Mouse (Mus musculus) ES-Bruce4 (cell line): ENCODE results near the gene Eid1. TPM values are rescaled to one million over a fixed set of nuclear protein-coding genes. Genes with fewer than 3 reads are reported as not detected.
A peak's percentile ranks its signal among the peaks of the same experiment; 100 is the strongest.

ENCODE experiments used
- H3K27ac ChIP-seq: 2 replicates; pipeline ENCODE4 v1.5.1; 2012; ENCODE audit warnings: low read length, inconsistent platforms; ENCODE audit not compliant: insufficient read depth
- H3K27me3 ChIP-seq: 2 replicates; pipeline ENCODE4 v1.6.1; 2012; ENCODE audit warnings: mild to moderate bottlenecking, low read length, inconsistent platforms; ENCODE audit not compliant: control insufficient read depth, poor library complexity, insufficient read depth, severe bottlenecking
- H3K36me3 ChIP-seq: 2 replicates; pipeline ENCODE4 v1.6.1; 2012; ENCODE audit warnings: inconsistent platforms, mild to moderate bottlenecking, low read length, moderate library complexity; ENCODE audit not compliant: control insufficient read depth, poor library complexity, insufficient read depth, severe bottlenecking
- H3K4me1 ChIP-seq: one replicate; pipeline ENCODE4 v1.8.1; 2011; ENCODE audit warnings: low read length; ENCODE audit not compliant: control insufficient read depth, insufficient read depth
- H3K4me3 ChIP-seq: 2 replicates; pipeline ENCODE4 v1.5.1; 2011; ENCODE audit warnings: low read depth, mild to moderate bottlenecking, low read length
- H3K9ac ChIP-seq: 2 replicates; pipeline ENCODE4 v1.6.1; 2012; ENCODE audit warnings: low read depth, mild to moderate bottlenecking, inconsistent platforms; ENCODE audit not compliant: poor library complexity, severe bottlenecking
- H3K9me3 ChIP-seq: replicated peaks from 2 replicates; pipeline ENCODE4 v1.6.1; 2012; ENCODE audit warnings: mild to moderate bottlenecking, low read length, inconsistent platforms; ENCODE audit not compliant: control insufficient read depth, poor library complexity, insufficient read depth, severe bottlenecking
- CTCF ChIP-seq: IDR thresholded peaks from one replicate; pipeline ENCODE4 v1.8.1; 2011; ENCODE audit warnings: low read depth, low read length
- EP300 ChIP-seq: IDR thresholded peaks from 2 replicates; pipeline ENCODE4 v1.6.1; 2011; ENCODE audit warnings: low read depth, low read length; ENCODE audit not compliant: insufficient read depth
- POLR2A ChIP-seq: IDR thresholded peaks from one replicate; pipeline ENCODE4 v1.8.1; 2011; ENCODE audit warnings: low read length; ENCODE audit not compliant: insufficient read depth
- polyA plus RNA-seq: library from polyadenylated mRNA; stranded (reverse); fragments of >200 nt; gene quantifications from 2 replicates; pipeline ENCODE4 v1.2.4, GENCODE M21; 2011; ENCODE audit warnings: low read depth; ENCODE audit not compliant: missing spikeins, insufficient read depth, insufficient read length

The Eid1 gene
- polyA plus RNA-seq, 1 experiment: 15.2 TPM

GRCm38 (mm10) chr2:125706510-125706921, 33.6 kb downstream of the Eid1 start:
- Histone ChIP-seq H3K4me1 (peaks cover 1% of the 10 kb centered on the region), H3K9me3 (no peaks in the 10 kb centered on the region), H3K4me3 (no peak overlapping the region), H3K27me3 (no peaks in the 10 kb centered on the region), H3K9ac (no peak overlapping the region), H3K36me3 (no peaks in the 10 kb centered on the region), H3K27ac (no peak overlapping the region)
- TF ChIP-seq EP300 (no peak), CTCF (no peak), POLR2A (no peak)

DNA sequence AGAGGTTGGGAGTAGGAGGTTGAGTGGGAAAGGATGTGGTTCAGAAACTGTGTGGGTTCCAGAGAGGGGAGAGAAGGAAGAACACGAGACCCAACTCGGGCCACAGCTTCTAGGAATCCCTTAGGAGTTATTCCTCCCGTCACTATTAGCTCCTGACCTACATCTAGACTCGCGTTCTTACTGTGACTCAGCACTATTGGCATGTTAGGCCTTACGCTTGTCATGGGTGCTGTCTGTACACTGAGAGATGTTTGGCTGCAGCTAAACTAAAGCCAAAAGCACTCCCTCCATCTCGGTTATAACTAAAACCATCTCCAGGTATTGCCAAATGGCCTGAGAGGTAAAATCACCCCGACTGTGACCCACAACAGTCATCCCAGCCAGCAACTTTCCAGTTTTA, 43.7 kb downstream of the Eid1 start:
- Histone ChIP-seq H3K4me1 (no peaks in the 10 kb centered on the region), H3K27ac (no peak overlapping the region), H3K27me3 (peaks cover 2% of the 10 kb centered on the region), H3K36me3 (no peaks in the 10 kb centered on the region), H3K9ac (no peak overlapping the region), H3K9me3 (no peaks in the 10 kb centered on the region), H3K4me3 (no peak overlapping the region)
- TF ChIP-seq CTCF: no peak
- TF ChIP-seq POLR2A: no peak
- TF ChIP-seq EP300: no peak

GRCm38 (mm10) chr2:125723086-125723407, 50.2 kb downstream of the Eid1 start:
- Histone ChIP-seq H3K9ac (peak overlapping the region; percentile 33; the same call in 1 of the 2 replicates), H3K27me3 (peaks cover 5% of the 10 kb centered on the region; the same call in 1 of the 2 replicates), H3K36me3 (no peaks in the 10 kb centered on the region), H3K4me1 (no peaks in the 10 kb centered on the region), H3K4me3 (peak overlapping the region; percentile 61), H3K9me3 (no peaks in the 10 kb centered on the region), H3K27ac (no peak overlapping the region)
- no peak for TF ChIP-seq POLR2A
- no peak for TF ChIP-seq CTCF
- no peak for TF ChIP-seq EP300

GRCm38 (mm10) chr2:125723408-125724085, 50.7 kb downstream of the Eid1 start:
- Histone ChIP-seq H3K36me3 (no peaks in the 10 kb centered on the region), H3K27ac (no peak overlapping the region), H3K4me1 (no peaks in the 10 kb centered on the region), H3K27me3 (peaks cover 5% of the 10 kb centered on the region; the same call in 1 of the 2 replicates), H3K4me3 (peak overlapping the region; percentile 61), H3K9me3 (no peaks in the 10 kb centered on the region), H3K9ac (peak overlapping the region; percentile 33; the same call in 1 of the 2 replicates)
- no peak for TF ChIP-seq EP300
- TF ChIP-seq POLR2A: no peak
- no peak for TF ChIP-seq CTCF

GRCm38 (mm10) chr2:125724086-125724430, 51.2 kb downstream of the Eid1 start, which contains the start of gene Shc4:
Gene Shc4, minus strand, starts transcription at chr2:125724148.
- Histone ChIP-seq H3K9me3 (no peaks in the 10 kb centered on the region), H3K4me3 (peak within 1 kb of the TSS; percentile 61), H3K9ac (peak within 1 kb of the TSS; percentile 33; the same call in 1 of the 2 replicates), H3K27me3 (peaks cover 5% of the 10 kb centered on the region; the same call in 1 of the 2 replicates), H3K36me3 (no peaks in the 10 kb centered on the region), H3K27ac (no peak within 1 kb of the TSS), H3K4me1 (no peaks in the 10 kb centered on the region)
- no peak for TF ChIP-seq POLR2A
- no peak for TF ChIP-seq CTCF
- TF ChIP-seq EP300: no peak

Other genes starting within 250 kb of the Eid1 start
- gene Gm9913, start 168.0 kb upstream of the Eid1 start, polyA plus RNA-seq: not detected in 2 replicates
- 2.0 and 2.4 TPM in 2 replicates for gene Fbn1, start 165.1 kb upstream of the Eid1 start, polyA plus RNA-seq
- 9.2 and 9.7 TPM in 2 replicates for gene Cep152, start 48.0 kb upstream of the Eid1 start, polyA plus RNA-seq
- 0.32 and 0.42 TPM in 2 replicates for gene Shc4, start 51.1 kb downstream of the Eid1 start, polyA plus RNA-seq
- 20.8 and 21.4 TPM in 2 replicates for gene Secisbp2l, start 109.8 kb downstream of the Eid1 start, polyA plus RNA-seq
- 19.0 and 21.4 TPM in 2 replicates for gene Galk2, start 186.0 kb downstream of the Eid1 start, polyA plus RNA-seq
- 208 and 233 TPM in 2 replicates for gene Cops2, start 186.0 kb downstream of the Eid1 start, polyA plus RNA-seq